Mouse (Mus musculus) right cerebral cortex, postnatal 4 days (tissue): ENCODE measurements around the gene Orc5.

Source experiments
- DNase-seq: peaks from one replicate; pipeline ENCODE4 v3.0.0-alpha.2; 2022

Orc5 gene

GRCm38 (mm10) chr5:22550033-22550551, at the start of gene Orc5:
Orc5 (minus strand) TSS chr5:22550429.
- peak; percentile 93 for DNase-seq

GRCm38 (mm10) chr5:22596981-22597380, 46.8 kb upstream of the Orc5 start:
- no peak for DNase-seq

- no peak for DNase-seq
Measured at GRCm38 (mm10) chr5:22589370-22589966, 39.2 kb upstream of the Orc5 start.

GRCm38 (mm10) chr5:22587492-22587891, 37.3 kb upstream of the Orc5 start:
- DNase-seq, result no peak

- no peak for DNase-seq
Measured at GRCm38 (mm10) chr5:22584556-22584955, 34.3 kb upstream of the Orc5 start.

GRCm38 (mm10) chr5:22578011-22578410, 27.8 kb upstream of the Orc5 start:
- DNase-seq, result no peak

- DNase-seq, result no peak
Measured at GRCm38 (mm10) chr5:22574751-22575150, 24.5 kb upstream of the Orc5 start.

- no peak for DNase-seq
Measured at GRCm38 (mm10) chr5:22574161-22574560, 23.9 kb upstream of the Orc5 start.

GRCm38 (mm10) chr5:22573696-22574095, 23.5 kb upstream of the Orc5 start:
- no peak for DNase-seq

GRCm38 (mm10) chr5:22572881-22573280, 22.7 kb upstream of the Orc5 start:
- no peak for DNase-seq

- DNase-seq, result no peak
Measured at GRCm38 (mm10) chr5:22572456-22572855, 22.2 kb upstream of the Orc5 start.

GRCm38 (mm10) chr5:22565708-22566107, 15.5 kb upstream of the Orc5 start:
- DNase-seq, result no peak

- DNase-seq, result no peak
Measured at GRCm38 (mm10) chr5:22559801-22560200, 9.6 kb upstream of the Orc5 start.

GRCm38 (mm10) chr5:22557491-22558113, 7.4 kb upstream of the Orc5 start:
- DNase-seq, result no peak

GRCm38 (mm10) chr5:22556713-22557112, 6.5 kb upstream of the Orc5 start:
- no peak for DNase-seq

- DNase-seq, result no peak
Measured at GRCm38 (mm10) chr5:22552233-22552765, 2.1 kb upstream of the Orc5 start.

- no peak for DNase-seq
Measured at GRCm38 (mm10) chr5:22549366-22550032, 730 bp downstream of the Orc5 start.

- DNase-seq, result no peak
Measured at GRCm38 (mm10) chr5:22548556-22549161, 1.6 kb downstream of the Orc5 start.

- DNase-seq, result no peak
Measured at GRCm38 (mm10) chr5:22546536-22546935, 3.7 kb downstream of the Orc5 start.

- DNase-seq, result no peak
Measured at GRCm38 (mm10) chr5:22545305-22545704, 4.9 kb downstream of the Orc5 start.

- DNase-seq, result no peak
Measured at GRCm38 (mm10) chr5:22542676-22543075, 7.6 kb downstream of the Orc5 start.

- DNase-seq, result no peak
Measured at GRCm38 (mm10) chr5:22538996-22539600, 11.1 kb downstream of the Orc5 start.

- no peak for DNase-seq
Measured at GRCm38 (mm10) chr5:22536695-22537094, 13.5 kb downstream of the Orc5 start.
